Mouse (Mus musculus) T-helper 1 cell (primary cell): ENCODE data around the gene Gm11238.
"Not testable (repeated sequence)": the region's sequence is repeated elsewhere in the genome, so short reads cannot be mapped to it uniquely, and the experiment has no call there.

Source experiments
- in situ Hi-C: fragments of 300-600 bp; cut with MboI, MseI; formaldehyde crosslinking; loops from one replicate; pipeline ENCODE4 v1.15.1; 2025; ENCODE audit warnings: high pct_unique_total_duplicates

Gene Gm11238

DNA sequence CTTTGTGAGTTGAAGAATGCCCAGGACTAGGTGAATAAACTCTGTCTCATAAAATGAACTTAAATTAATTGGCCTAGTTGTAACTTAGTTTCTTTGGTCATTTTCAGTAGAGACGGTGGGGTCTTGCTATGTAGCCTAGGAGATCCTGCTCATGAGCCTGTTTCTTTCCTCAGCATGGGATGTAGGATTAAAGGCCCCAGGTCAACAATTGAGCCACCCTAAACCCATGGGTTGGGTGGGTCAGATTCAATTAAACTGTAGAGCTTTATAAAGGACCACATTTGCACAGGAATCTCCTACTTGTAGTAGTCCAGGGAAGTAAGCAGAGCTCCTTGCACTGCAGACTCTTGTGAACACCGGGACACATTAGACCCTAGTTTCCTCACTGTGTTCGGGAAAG is at the start of gene Gm11238:
Gm11238 (plus strand) TSS at position 301 of the 400 bp plus-strand sequence.
- in situ Hi-C loops = not testable (repeated sequence)

DNA sequence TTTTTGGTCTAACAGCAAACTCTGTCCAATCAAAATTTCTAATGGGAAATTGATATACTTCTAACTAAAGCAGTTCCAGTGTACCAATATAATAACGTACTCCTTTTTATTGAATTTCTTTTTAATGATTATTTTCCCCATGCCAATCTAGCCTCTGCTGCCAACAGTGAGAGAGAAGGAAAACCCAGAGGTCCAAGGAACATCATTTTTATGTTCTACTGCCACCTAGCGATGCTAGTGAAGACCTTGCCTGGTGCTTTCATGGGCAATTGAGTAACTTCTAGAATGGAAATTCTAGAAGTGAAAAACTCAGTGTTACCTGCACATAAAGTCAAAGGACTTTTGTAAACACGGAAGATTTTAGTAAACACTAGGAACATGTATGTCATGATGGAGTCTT is 8.4 kb upstream of the Gm11238 start:
- in situ Hi-C loops = no loop called here

DNA sequence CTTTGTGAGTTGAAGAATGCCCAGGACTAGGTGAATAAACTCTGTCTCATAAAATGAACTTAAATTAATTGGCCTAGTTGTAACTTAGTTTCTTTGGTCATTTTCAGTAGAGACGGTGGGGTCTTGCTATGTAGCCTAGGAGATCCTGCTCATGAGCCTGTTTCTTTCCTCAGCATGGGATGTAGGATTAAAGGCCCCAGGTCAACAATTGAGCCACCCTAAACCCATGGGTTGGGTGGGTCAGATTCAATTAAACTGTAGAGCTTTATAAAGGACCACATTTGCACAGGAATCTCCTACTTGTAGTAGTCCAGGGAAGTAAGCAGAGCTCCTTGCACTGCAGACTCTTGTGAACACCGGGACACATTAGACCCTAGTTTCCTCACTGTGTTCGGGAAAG is 15.0 kb downstream of the Gm11238 start, which contains the start of gene Gm11237:
Gm11237 (plus strand) TSS at position 301 of the 400 bp plus-strand sequence.
- in situ Hi-C loops = not testable (repeated sequence)

DNA sequence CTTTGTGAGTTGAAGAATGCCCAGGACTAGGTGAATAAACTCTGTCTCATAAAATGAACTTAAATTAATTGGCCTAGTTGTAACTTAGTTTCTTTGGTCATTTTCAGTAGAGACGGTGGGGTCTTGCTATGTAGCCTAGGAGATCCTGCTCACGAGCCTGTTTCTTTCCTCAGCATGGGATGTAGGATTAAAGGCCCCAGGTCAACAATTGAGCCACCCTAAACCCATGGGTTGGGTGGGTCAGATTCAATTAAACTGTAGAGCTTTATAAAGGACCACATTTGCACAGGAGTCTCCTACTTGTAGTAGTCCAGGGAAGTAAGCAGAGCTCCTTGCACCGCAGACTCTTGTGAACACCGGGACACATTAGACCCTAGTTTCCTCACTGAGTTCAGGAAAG is 30.1 kb downstream of the Gm11238 start, which contains the start of gene Gm11236:
Gm11236 (plus strand) TSS at position 301 of the 400 bp plus-strand sequence.
- in situ Hi-C loops = not testable (repeated sequence)

DNA sequence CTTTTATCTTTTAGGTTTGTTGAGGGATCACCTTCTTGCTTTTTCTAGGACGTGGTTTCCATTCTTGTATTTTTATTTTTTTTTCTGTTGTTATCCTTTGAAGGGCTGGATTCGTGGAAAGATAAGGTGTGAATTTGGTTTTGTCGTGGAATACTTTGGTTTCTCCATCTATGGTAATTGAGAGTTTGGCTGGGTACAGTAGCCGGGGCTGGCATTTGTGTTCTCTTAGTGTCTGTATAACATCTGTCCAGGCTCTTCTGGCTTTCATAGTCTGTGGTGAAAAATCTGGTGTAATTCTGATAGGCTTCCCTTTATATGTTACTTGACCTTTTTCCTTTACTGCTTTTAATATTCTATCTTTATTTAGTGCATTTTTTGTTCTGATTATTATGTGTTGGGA is 54.2 kb downstream of the Gm11238 start:
- in situ Hi-C loops = not testable (repeated sequence)

DNA sequence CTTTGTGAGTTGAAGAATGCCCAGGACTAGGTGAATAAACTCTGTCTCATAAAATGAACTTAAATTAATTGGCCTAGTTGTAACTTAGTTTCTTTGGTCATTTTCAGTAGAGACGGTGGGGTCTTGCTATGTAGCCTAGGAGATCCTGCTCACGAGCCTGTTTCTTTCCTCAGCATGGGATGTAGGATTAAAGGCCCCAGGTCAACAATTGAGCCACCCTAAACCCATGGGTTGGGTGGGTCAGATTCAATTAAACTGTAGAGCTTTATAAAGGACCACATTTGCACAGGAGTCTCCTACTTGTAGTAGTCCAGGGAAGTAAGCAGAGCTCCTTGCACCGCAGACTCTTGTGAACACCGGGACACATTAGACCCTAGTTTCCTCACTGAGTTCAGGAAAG is 60.4 kb downstream of the Gm11238 start, which contains the start of gene Gm11239:
Gm11239 (plus strand) TSS at position 301 of the 400 bp plus-strand sequence.
- in situ Hi-C loops = not testable (repeated sequence)

DNA sequence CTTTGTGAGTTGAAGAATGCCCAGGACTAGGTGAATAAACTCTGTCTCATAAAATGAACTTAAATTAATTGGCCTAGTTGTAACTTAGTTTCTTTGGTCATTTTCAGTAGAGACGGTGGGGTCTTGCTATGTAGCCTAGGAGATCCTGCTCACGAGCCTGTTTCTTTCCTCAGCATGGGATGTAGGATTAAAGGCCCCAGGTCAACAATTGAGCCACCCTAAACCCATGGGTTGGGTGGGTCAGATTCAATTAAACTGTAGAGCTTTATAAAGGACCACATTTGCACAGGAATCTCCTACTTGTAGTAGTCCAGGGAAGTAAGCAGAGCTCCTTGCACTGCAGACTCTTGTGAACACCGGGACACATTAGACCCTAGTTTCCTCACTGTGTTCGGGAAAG is 75.5 kb downstream of the Gm11238 start, which contains the start of gene Gm428:
Gm428 (plus strand) TSS at position 301 of the 400 bp plus-strand sequence.
- in situ Hi-C loops = not testable (repeated sequence)
